Mouse (Mus musculus) CD8-positive naive resting alpha-beta T cell, adult 2 months (primary cell): ENCODE results near the gene Ncs1.

ENCODE experiments used
- DNase-seq, 2 experiments: peaks; one replicate each; pipeline ENCODE4 v3.0.0; 2022; ENCODE audit warnings: low read depth in 2 of 2, low spot score in 2 of 2

Gene Ncs1

GRCm38 (mm10) chr2:31327186-31327585 is 81.6 kb downstream of the Ncs1 start:
- DNase-seq, result no peak

GRCm38 (mm10) chr2:31337706-31338330 is 92.2 kb downstream of the Ncs1 start:
- DNase-seq, result no peak

- DNase-seq, result no peak
These were observed 94.2 kb downstream of the Ncs1 start for GRCm38 (mm10) chr2:31339826-31340225.

- DNase-seq, result no peak
These were observed 96.3 kb downstream of the Ncs1 start for GRCm38 (mm10) chr2:31341726-31342535.
